In the genomic region with DNA sequence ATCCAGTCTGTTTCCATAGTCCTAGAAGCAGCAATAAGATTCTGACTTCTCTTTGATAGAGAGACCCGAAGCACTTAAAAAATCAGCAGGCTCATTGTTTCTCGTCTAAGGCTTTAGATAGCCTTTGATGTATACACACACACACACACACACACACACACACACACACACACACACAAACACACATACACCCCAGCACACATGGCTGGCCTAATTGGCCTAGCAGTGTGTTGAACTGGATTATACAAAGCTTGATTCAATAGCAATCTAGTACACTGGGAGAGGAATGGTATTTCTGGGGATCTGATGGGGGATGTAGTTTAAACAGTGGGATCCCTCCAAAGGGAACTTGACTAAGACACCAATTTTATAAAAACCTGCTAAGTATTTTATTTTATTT, we compare ENCODE assay signal across 27 mouse cellular contexts.
"Had no signal": no experiment of that assay in that cellular context is flagged by ENCODE, and none has a peak within 500 bp of the region (broad histone marks: within the 10 kb centered on the region; RNA-seq: fewer than 3 reads in every experiment).

No protein-coding gene starts in this region.

- DNase-seq: gastrocnemius, adult 2 months; gastrocnemius, postnatal 10 days; gastrocnemius, postnatal 25 days; heart, adult 18-20 months; heart, postnatal 10 days; heart, postnatal 4 days; kidney, adult 18-20 months; kidney, adult 8-10 months; kidney, postnatal 14 days; kidney, postnatal 36 days; layer of hippocampus, adult 9-11 months; layer of hippocampus, postnatal 36 days; liver; liver, embryonic 13.5 days had no signal

- H3K9me3 ChIP-seq: heart, embryonic 10.5 days; heart, embryonic 12.5 days; hindbrain, embryonic 10.5 days; hindbrain, embryonic 12.5 days; intestine, embryonic 15.5 days; limb, embryonic 10.5 days; limb, embryonic 12.5 days; liver, embryonic 13.5 days had no signal

- H3K27me3 ChIP-seq: heart, embryonic 12.5 days; intestine, embryonic 15.5 days; limb, embryonic 12.5 days; liver, embryonic 13.5 days had no signal

- H3K36me3 ChIP-seq: heart, embryonic 10.5 days; heart, embryonic 12.5 days; hindbrain, embryonic 10.5 days; intestine, embryonic 15.5 days; limb, embryonic 10.5 days; limb, embryonic 12.5 days; liver, embryonic 13.5 days had no signal

- H3K4me2 ChIP-seq: heart, embryonic 12.5 days; hindbrain, embryonic 12.5 days; hindbrain, embryonic 14.5 days; intestine, embryonic 15.5 days; limb, embryonic 12.5 days; liver, embryonic 11.5 days; liver, embryonic 13.5 days had no signal

- ATAC-seq: hindbrain, embryonic 16.5 days; inflammation-experienced regulatory T-cells, adult 6 months; intestine, embryonic 15.5 days; intestine, postnatal 0 days had no signal

- H3K27ac ChIP-seq: gastrocnemius, adult 2 months; heart, embryonic 10.5 days; hindbrain, embryonic 10.5 days; hindbrain, embryonic 12.5 days; hindbrain, embryonic 14.5 days; intestine, embryonic 15.5 days; left cerebral cortex, adult 2 months; limb, embryonic 10.5 days; limb, embryonic 12.5 days; liver, embryonic 13.5 days had no signal

- H3K4me3 ChIP-seq: gastrocnemius, adult 2 months; heart, embryonic 10.5 days; heart, embryonic 12.5 days; hindbrain, embryonic 10.5 days; hindbrain, embryonic 12.5 days; intestine, embryonic 15.5 days; left cerebral cortex, adult 2 months; limb, embryonic 10.5 days; limb, embryonic 12.5 days; liver, embryonic 13.5 days had no signal

- H3K9ac ChIP-seq: heart, embryonic 12.5 days; hindbrain, embryonic 12.5 days; hindbrain, embryonic 14.5 days; intestine, embryonic 15.5 days; limb, embryonic 12.5 days; liver, embryonic 13.5 days had no signal

- H3K4me1 ChIP-seq: heart, embryonic 12.5 days; hindbrain, embryonic 10.5 days; hindbrain, embryonic 12.5 days; liver, embryonic 13.5 days had no signal
